Mouse (Mus musculus) lung, postnatal 0 days (tissue): ENCODE results near the gene Dapk2.
A peak's percentile ranks its signal among the peaks of the same experiment; 100 is the strongest.

Source experiments
- CTCF ChIP-seq: IDR thresholded peaks from 2 replicates; pipeline ENCODE4 v1.5.1; 2016; ENCODE audit warnings: antibody characterized with exemption, mild to moderate bottlenecking
- EP300 ChIP-seq: IDR thresholded peaks from 2 replicates; pipeline ENCODE4 v1.6.1; 2016; ENCODE audit warnings: antibody characterized with exemption, mild to moderate bottlenecking, control low read depth

DNA sequence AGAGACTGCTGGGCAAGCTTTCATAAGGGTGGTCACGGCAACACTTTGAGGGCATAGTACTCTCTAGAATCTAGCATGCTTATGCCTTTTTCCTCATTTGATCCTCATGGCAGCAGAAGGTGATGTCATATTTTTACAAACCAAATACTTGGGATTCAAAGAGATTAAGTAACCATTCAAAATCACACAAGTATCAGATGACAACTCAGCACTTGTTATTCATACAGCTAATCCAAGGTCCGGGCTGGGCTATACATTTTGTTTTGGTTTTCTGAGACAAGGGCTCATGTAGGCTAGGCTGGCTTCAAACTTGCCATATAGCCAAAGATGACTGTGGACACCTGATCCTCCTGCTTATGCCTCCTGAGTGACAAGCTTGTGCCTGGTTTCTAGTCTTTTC, 78.6 kb downstream of the Dapk2 start:
- TF ChIP-seq CTCF: no peak
- 0 out of 2 replicates have a peak, but pooled peaks have one; percentile 32 for TF ChIP-seq EP300
